Mouse (Mus musculus) left cerebral cortex, adult 6 months (tissue): Measurements from ENCODE around the gene Cd8b1. TPM values are rescaled to one million over a fixed set of nuclear protein-coding genes. Genes with fewer than 3 reads are reported as not detected.

Experiments used
- long read RNA-seq, 2 experiments: library from polyadenylated mRNA; unstranded; transcript quantifications; one replicate each; pipeline ENCODE4 v2.0.0; 2019 to 2020
- polyA plus RNA-seq: library from polyadenylated mRNA; unstranded; fragments of <200 nt; fragmentation: Nextera tagmentation; gene quantifications from 2 replicates; pipeline ENCODE4 v1.2.3, GENCODE M21; 2021

The Cd8b1 gene
- not detected in 2 replicates for polyA plus RNA-seq
- long read RNA-seq, experiment 1, result 0 reads
- long read RNA-seq, experiment 2, result 0 reads

GRCm38 (mm10) chr6:71322491-71322921 is at the start of gene Cd8b1:
TSS of gene Cd8b1 (plus strand) at chr6:71322788.

GRCm38 (mm10) chr6:71321826-71322283 is 733 bp upstream of the Cd8b1 start, which contains the start of gene Smyd1:
TSS of gene Smyd1 (minus strand) at chr6:71322233.

GRCm38 (mm10) chr6:71373249-71373775 is 50.7 kb downstream of the Cd8b1 start, which contains the start of gene Cd8a:
TSS of gene Cd8a (plus strand) at chr6:71373427.

Other genes with a start within 250 kb of the Cd8b1 start
- gene Thnsl2, start 178.3 kb upstream of the Cd8b1 start, polyA plus RNA-seq, result 2.5 and 3.0 TPM in 2 replicates
- gene Fabp1, start 123.0 kb upstream of the Cd8b1 start, polyA plus RNA-seq, result not detected in 2 replicates
- gene Krcc1, start 51.1 kb upstream of the Cd8b1 start, polyA plus RNA-seq, result 17.6 and 23.8 TPM in 2 replicates
- 1.8 and 2.2 TPM in 2 replicates for gene Smyd1, start 555 bp upstream of the Cd8b1 start, polyA plus RNA-seq
- 0.04 TPM in 1 of 2 replicates, not detected in the other for gene Cd8a, start 50.6 kb downstream of the Cd8b1 start, polyA plus RNA-seq
- 7.7 and 9.8 TPM in 2 replicates for gene Rmnd5a, start 117.8 kb downstream of the Cd8b1 start, polyA plus RNA-seq
- 7.3 and 25.7 TPM in 2 replicates for gene Rnf103, start 171.1 kb downstream of the Cd8b1 start, polyA plus RNA-seq
- 103 and 112 TPM in 2 replicates for gene Chmp3, start 221.0 kb downstream of the Cd8b1 start, polyA plus RNA-seq